Mouse (Mus musculus): ENCODE data around the gene Slc16a10.

DNA sequence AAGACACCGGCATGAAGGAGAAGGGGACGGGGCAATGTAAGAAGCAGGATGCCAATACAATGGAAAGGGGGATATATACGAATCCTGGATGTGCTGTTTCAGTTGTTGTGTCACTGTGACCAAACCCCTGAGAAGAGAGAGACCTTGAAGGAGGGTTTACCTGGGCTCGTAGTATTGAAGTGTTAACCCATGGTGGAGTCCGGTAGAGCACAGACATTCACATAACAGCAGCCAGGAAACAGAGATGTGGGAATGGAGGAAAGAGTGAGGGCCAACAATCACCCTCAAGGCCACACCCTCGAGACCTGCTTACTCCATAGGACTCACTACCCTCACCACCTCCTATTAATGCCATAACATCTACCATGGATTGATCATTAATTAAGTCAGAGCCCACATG is 7.2 kb downstream of the Slc16a10 start:
- no peak for TF ChIP-seq CTCF (conservative IDR thresholded peaks at IDR 0.05 in 1 of 2, IDR thresholded peaks at IDR 0.05 in 1 of 2; ENCODE audit: low read depth in 2 of 2, low read length in 2 of 2)
- no peak for TF ChIP-seq POLR2A (IDR thresholded peaks at IDR 0.05; ENCODE audit: low read depth, low read length)
- no peak for TF ChIP-seq JUND (conservative IDR thresholded peaks at IDR 0.05; ENCODE audit: low read depth, low read length)

Data from CH12.LX (cell line).